Mouse (Mus musculus) thymus, adult 2 months (tissue): ENCODE measurements at regions not wholly inside any gene's neighbourhood (a gene's known extent, or its start where the extent isn't known, plus 50 kb on each side); places are given as distances from the start of the nearest gene placed in this dataset.

Experiments
- CTCF ChIP-seq: fragments of 200-500 bp; IDR thresholded peaks from 2 replicates; pipeline ENCODE4 v1.5.1; 2012; ENCODE audit warnings: mild to moderate bottlenecking, control low read depth, low read length, moderate library complexity, borderline replicate concordance; ENCODE audit not compliant: control insufficient read depth, poor library complexity, insufficient read depth; ENCODE audit errors: extremely low read depth
- POLR2A ChIP-seq: fragments of 200-500 bp; IDR thresholded peaks from 2 replicates; pipeline ENCODE4 v1.6.1; 2012; ENCODE audit warnings: mild to moderate bottlenecking, low read length, control low read depth, moderate library complexity; ENCODE audit not compliant: control insufficient read depth, poor library complexity, insufficient read depth; ENCODE audit errors: extremely low read depth

DNA sequence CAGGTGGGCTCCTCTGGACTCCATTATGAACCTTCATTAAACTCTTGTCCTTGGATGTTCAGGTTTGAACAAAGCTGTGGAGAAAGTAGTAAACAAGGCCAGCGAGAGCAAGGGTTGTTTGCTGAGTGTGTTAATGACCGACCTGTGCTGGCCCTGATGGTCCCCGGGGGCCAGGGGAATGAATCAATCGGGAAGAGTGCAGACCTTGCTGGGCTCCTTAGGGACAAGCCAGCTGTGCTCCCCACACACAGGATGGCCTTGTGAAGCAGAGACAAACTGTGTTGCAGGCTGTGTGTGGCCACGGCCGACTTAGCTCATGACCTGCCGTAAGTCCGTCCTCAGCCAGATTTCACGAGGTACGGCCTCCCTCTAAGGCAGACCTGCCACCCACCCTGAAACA is 212.1 kb downstream of the Cyp26b1 start:
- TF ChIP-seq POLR2A (no peak), CTCF (no peak)
